8 mouse cellular contexts compared by ENCODE assay signal in the genomic region with DNA sequence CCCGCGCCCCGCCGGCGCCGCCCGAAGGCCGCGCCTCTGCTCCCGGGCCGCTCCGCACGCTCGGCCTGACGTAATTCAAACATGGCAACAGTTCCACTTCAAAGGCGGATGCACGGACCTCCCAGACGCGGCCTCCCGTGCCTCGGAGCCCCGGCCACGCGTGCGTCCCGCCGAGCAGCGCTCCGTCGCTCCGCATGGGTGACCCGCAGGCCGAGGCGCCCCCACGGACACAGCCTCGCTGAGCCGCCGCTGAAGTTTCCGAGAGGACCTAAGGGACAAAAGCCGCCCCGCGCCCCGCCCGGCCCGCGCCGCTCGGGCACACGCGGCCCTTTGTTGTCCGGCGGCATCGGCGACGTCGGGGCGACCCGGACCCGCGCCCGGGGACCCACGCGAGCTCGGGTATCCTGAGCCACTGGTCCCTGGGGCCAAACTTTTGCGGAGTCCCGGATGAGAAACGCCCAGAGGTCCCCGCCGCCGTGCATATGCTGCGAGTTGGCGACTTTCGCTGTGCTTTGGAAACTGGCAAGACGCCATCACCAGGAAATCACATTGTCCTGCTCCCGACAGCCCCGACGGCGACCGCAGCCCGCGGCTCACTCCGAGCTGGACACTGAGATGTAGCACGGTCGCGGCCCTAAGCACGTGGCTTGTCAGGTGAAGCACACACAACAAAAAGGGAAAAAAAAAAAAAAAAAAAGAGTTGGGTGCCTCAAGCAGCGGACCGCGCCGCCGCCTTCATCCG. TPM values are rescaled to one million over a fixed set of nuclear protein-coding genes. Genes with fewer than 3 reads are reported as not detected.
DNase-seq lines count a peak whose midpoint lies in the region; ATAC-seq lines count a peak whose summit lies in the region.

No protein-coding gene starts in this region.

- peak overlapping the region; percentile 85 for H3K4me3 ChIP-seq in hindbrain, embryonic 11.5 days (ENCODE audit: low read depth, low read length)

- DNase-seq in NIH3T3 (ENCODE audit: low read depth) = peak; percentile 77
- peak; percentile 29 for DNase-seq in cerebellum, adult 8-10 months
- DNase-seq in forelimb bud, embryonic 11.5 days (ENCODE audit: low read depth, low spot score) = peak; percentile 67
- peak; percentile 81 for DNase-seq in hindbrain, embryonic 11.5 days (ENCODE audit: low spot score)
- DNase-seq in layer of hippocampus, postnatal 36 days = peak; percentile 11 to 20
- DNase-seq in lung, postnatal 4 days = peak; percentile 81 to 84
- peak; percentile 28 for DNase-seq in retina, postnatal 7 days (ENCODE audit: low read depth, low spot score)
- DNase-seq in urinary bladder, postnatal 36 days (ENCODE audit: low spot score in 2 of 2) = peak; percentile 58 to 64

- no peaks in the 10 kb centered on the region for H3K27me3 ChIP-seq in hindbrain, embryonic 11.5 days (ENCODE audit: control insufficient read depth, insufficient read depth, low read length)

- peak; percentile 75 for ATAC-seq in hindbrain, embryonic 11.5 days (ENCODE audit: low FRiP score)

- H3K27ac ChIP-seq in hindbrain, embryonic 11.5 days (ENCODE audit: low read depth, low read length) = peak overlapping the region; percentile 91

- under 1% methylated on average over 71 of the region's 92 CpGs for WGBS in hindbrain, embryonic 11.5 days

- peak overlapping the region; percentile 64 for H3K4me2 ChIP-seq in hindbrain, embryonic 11.5 days (replicated peaks; ENCODE audit: low read depth, low read length)

- H3K9me3 ChIP-seq in hindbrain, embryonic 11.5 days (ENCODE audit: control insufficient read depth, low read length) = no peaks in the 10 kb centered on the region

- H3K9ac ChIP-seq in hindbrain, embryonic 11.5 days (ENCODE audit: low read depth, low read length) = peak overlapping the region; percentile 99

- H3K36me3 ChIP-seq in hindbrain, embryonic 11.5 days (ENCODE audit: control insufficient read depth, insufficient read depth, low read length) = no peaks in the 10 kb centered on the region

- H3K4me1 ChIP-seq in hindbrain, embryonic 11.5 days (replicated peaks; ENCODE audit: control insufficient read depth, insufficient read depth, low read length) = peaks cover 3% of the 10 kb centered on the region; the same call in 1 of the 2 replicates

RNA-seq across cellular contexts. Expression of a gene that starts 1.3 kb away (rescaled TPM):
- polyA plus RNA-seq in hindbrain, embryonic 11.5 days (2014; fragmentation: Nextera tagmentation; extraction: Ambion mirVana) = 246 and 283 TPM in 2 replicates
- total RNA-seq in layer of hippocampus, postnatal 36 days (2021) = 1 to 10 TPM; 4.3 to 5.0 TPM

RNA-seq across cellular contexts. Expression of a gene that starts 48.9 kb away (rescaled TPM):
- polyA plus RNA-seq in hindbrain, embryonic 11.5 days (2014; fragmentation: Nextera tagmentation; extraction: Ambion mirVana) = 10.7 and 13.1 TPM in 2 replicates
- 1 to 10 TPM; 7.6 to 7.8 TPM for total RNA-seq in layer of hippocampus, postnatal 36 days (2021)

Comparison
In these comparisons a context has a peak if more than half of its experiments do, and no peak if none do; other contexts are left out.
1. Peak in every context shown above with its lines: DNase-seq, ATAC-seq, H3K4me3 ChIP-seq and H3K27ac ChIP-seq.
2. DNase-seq: peak in every context shown above with its lines; median percentile 82 in lung, postnatal 4 days; 81 in hindbrain, embryonic 11.5 days; 77 in NIH3T3; 67 in forelimb bud, embryonic 11.5 days; 61 in urinary bladder, postnatal 36 days; 29 in cerebellum, adult 8-10 months; 28 in retina, postnatal 7 days; 16 in layer of hippocampus, postnatal 36 days.